Mouse (Mus musculus): Measurements from ENCODE around the gene Gtf2ird1.

DNA sequence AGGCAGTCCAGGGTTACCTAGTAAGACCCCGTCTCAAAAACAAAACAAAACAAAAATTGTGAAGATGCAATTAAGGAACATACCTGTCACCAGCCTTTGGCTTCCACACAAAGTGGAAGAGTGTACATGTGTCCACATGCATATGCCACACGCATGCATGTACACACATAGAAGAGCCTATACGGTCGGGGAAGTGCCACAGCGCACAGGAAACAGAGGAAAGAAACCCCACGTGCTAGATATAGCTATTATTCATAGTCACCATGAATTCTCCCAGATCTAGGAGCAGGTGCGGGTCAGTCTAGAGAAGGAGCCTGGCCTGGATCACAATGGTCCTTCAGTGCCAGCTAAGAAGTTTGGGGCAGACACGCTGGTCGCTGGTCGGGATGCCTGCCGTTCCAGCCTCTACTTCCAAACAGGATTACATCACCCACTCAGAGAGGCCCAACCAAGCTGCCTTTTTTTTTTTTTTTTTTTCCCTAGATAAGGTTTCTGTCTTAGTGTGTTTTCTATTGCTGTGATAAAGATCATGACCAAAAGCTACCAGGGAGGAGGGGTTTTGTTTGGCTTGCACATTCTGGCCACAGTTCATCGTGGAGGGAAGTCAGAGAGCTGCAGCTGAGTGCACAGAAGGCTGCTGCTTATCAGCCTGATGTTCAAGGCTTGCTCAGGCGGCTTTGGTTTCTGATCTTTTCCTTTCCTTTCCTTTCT is 130.5 kb downstream of the Gtf2ird1 start:
- no peak for TF ChIP-seq CTCF (IDR thresholded peaks at IDR 0.05; ENCODE audit: low read depth, low read length)
- TF ChIP-seq POLR2A (IDR thresholded peaks at IDR 0.05; ENCODE audit: extremely low read depth, insufficient read depth, low read length), result no peak
